In the genomic region with DNA sequence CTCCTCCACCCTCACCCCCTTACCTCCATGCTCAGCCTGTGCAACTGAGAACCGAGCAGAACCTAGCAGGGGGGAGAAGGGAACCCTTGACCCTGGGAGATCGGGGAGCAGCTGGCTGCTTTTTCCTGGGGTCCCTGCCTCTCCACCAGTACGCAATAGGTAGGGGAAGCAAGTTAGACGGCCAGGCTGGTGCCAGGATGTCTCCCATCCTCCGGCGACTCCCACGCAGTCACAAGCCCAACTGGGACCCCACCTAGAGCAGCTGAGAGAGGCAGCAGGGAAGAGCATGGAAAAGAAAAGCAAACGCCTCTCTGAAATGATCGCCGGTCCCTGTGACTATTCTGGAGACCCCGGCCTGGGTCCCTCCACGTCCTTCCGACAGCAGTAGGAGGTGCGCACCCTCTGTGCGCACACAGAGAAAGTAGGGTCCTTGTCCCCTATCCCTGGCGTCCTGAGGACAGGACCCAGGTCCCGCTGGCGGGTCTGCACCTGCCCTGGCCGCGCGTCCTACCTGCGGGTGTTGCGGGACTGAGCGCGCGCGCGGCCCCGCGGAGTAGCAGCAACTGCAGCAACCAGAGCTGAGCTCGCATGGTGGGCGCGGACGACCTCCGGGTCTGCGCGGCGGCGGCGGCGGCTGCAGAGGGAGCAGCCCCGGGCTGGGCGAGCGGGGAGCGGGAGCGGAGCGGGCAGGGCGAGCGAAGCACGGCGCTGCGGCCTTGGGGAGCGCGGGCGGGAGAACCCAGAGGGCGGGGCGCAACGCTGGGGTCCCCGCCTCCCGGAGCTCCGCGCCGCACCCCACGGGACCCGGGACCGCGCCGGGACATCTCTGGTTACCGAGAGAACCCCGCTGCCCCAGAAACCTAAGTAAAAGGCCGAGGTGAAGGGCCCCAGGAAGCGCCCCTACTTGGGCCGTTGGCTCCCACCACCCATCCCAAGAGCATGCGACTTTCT, we compare ENCODE assay signal across 7 mouse cellular contexts. TPM values are rescaled to one million over a fixed set of nuclear protein-coding genes. Genes with fewer than 3 reads are reported as not detected.
DNase-seq lines count a peak whose midpoint lies in the region; ATAC-seq and TF ChIP-seq lines count a peak whose summit lies in the region.

A gene (minus strand): TSS at position 718 of the 951 bp plus-strand sequence.

- DNase-seq in right cerebral cortex, postnatal 14 days, result peak; percentile 33
- DNase-seq in right cerebral cortex, postnatal 36 days (ENCODE audit: low spot score in 2 of 2), result no peak
- DNase-seq in midbrain, postnatal 0 days (ENCODE audit: low spot score), result no peak
- peak; percentile 42 for DNase-seq in urinary bladder, postnatal 25 days (ENCODE audit: low spot score)

- peak within 1 kb of the TSS; percentile 92 for H3K4me2 ChIP-seq in heart, embryonic 14.5 days (ENCODE audit: low read length)
- peak within 1 kb of the TSS; percentile 88 for H3K4me2 ChIP-seq in limb, embryonic 12.5 days
- peak within 1 kb of the TSS; percentile 79 for H3K4me2 ChIP-seq in midbrain, postnatal 0 days (ENCODE audit: low read depth, low read length, poor library complexity, severe bottlenecking)

- H3K9me3 ChIP-seq in heart, embryonic 14.5 days (ENCODE audit: control insufficient read depth, low read length), result no peaks in the 10 kb centered on the region
- H3K9me3 ChIP-seq in limb, embryonic 12.5 days, result no peaks in the 10 kb centered on the region
- H3K9me3 ChIP-seq in midbrain, postnatal 0 days (ENCODE audit: low read length), result no peaks in the 10 kb centered on the region

- H3K4me1 ChIP-seq in brown adipose tissue, adult 24 weeks (ENCODE audit: control insufficient read depth, insufficient read depth, insufficient read length, low read length), result peaks cover 2% of the 10 kb centered on the region; the same call in 1 of the 2 replicates
- H3K4me1 ChIP-seq in heart, embryonic 14.5 days (ENCODE audit: control insufficient read depth in 2 of 2, insufficient read depth in 2 of 2, low read length in 2 of 2), result peaks cover 9 to 22% of the 10 kb centered on the region in 2 experiments; a peak in 3 of 4 replicates
- peaks cover 23% of the 10 kb centered on the region for H3K4me1 ChIP-seq in limb, embryonic 12.5 days (replicated peaks)
- 0 out of 2 replicates have a peak, but pooled peaks cover 5% of the 10 kb centered on the region for H3K4me1 ChIP-seq in midbrain, postnatal 0 days (ENCODE audit: insufficient read depth, low read length)

- ATAC-seq in heart, embryonic 14.5 days (ENCODE audit: insufficient number of reproducible peaks, insufficient read depth, low FRiP score, low read depth), result no peak
- ATAC-seq in limb, embryonic 12.5 days (ENCODE audit: insufficient number of reproducible peaks, insufficient read depth, low FRiP score, low TSS enrichment, low read depth), result no peak
- no peak for ATAC-seq in midbrain, postnatal 0 days (ENCODE audit: low FRiP score)

- TF ChIP-seq CTCF in midbrain, postnatal 0 days (IDR thresholded peaks at IDR 0.05), result no peak

- peak within 1 kb of the TSS; percentile 57 for H3K9ac ChIP-seq in heart, embryonic 14.5 days (ENCODE audit: low read length)
- peak within 1 kb of the TSS; percentile 65 for H3K9ac ChIP-seq in limb, embryonic 12.5 days (replicated peaks)
- peak within 1 kb of the TSS; percentile 63 for H3K9ac ChIP-seq in midbrain, postnatal 0 days (replicated peaks; ENCODE audit: low read length, poor library complexity, severe bottlenecking)

- peaks cover 35% of the 10 kb centered on the region for H3K27me3 ChIP-seq in heart, embryonic 14.5 days (ENCODE audit: control insufficient read depth, insufficient read depth, low read length)
- H3K27me3 ChIP-seq in limb, embryonic 12.5 days, result peaks cover 53% of the 10 kb centered on the region
- peaks cover 8% of the 10 kb centered on the region for H3K27me3 ChIP-seq in midbrain, postnatal 0 days (ENCODE audit: insufficient read depth, low read length)

- H3K4me3 ChIP-seq in brown adipose tissue, adult 24 weeks (ENCODE audit: insufficient read depth, low read depth, low read length), result peak within 1 kb of the TSS; percentile 72
- H3K4me3 ChIP-seq in heart, embryonic 14.5 days (ENCODE audit: control insufficient read depth in 1 of 2, insufficient read depth in 1 of 2, low read depth in 1 of 2, low read length in 2 of 2), result peak within 1 kb of the TSS; percentile 42 to 95
- H3K4me3 ChIP-seq in limb, embryonic 12.5 days (replicated peaks), result peak within 1 kb of the TSS; percentile 90
- H3K4me3 ChIP-seq in midbrain, postnatal 0 days (ENCODE audit: low read depth, low read length), result peak within 1 kb of the TSS; percentile 72

- WGBS in heart, embryonic 14.5 days, result 3% methylated on average over 63 of the region's 74 CpGs
- 2% methylated on average over 72 of the region's 74 CpGs for WGBS in limb, embryonic 12.5 days
- 3% methylated on average over 67 of the region's 74 CpGs for WGBS in midbrain, postnatal 0 days

- H3K36me3 ChIP-seq in heart, embryonic 14.5 days (ENCODE audit: control insufficient read depth, insufficient read depth, low read length), result no peaks in the 10 kb centered on the region
- no peaks in the 10 kb centered on the region for H3K36me3 ChIP-seq in limb, embryonic 12.5 days
- no peaks in the 10 kb centered on the region for H3K36me3 ChIP-seq in midbrain, postnatal 0 days (ENCODE audit: insufficient read depth, low read length)

- H3K27ac ChIP-seq in brown adipose tissue, adult 24 weeks (replicated peaks; ENCODE audit: low read depth, low read length), result no peak within 1 kb of the TSS
- no peak within 1 kb of the TSS for H3K27ac ChIP-seq in heart, embryonic 14.5 days (replicated peaks in 1 of 2; ENCODE audit: control insufficient read depth in 1 of 2, insufficient read depth in 1 of 2, low read depth in 2 of 2, low read length in 2 of 2)
- no peak within 1 kb of the TSS for H3K27ac ChIP-seq in limb, embryonic 12.5 days
- no peak within 1 kb of the TSS for H3K27ac ChIP-seq in midbrain, postnatal 0 days (ENCODE audit: low read depth, low read length)

RNA-seq across cellular contexts. Expression of the gene that starts here (rescaled TPM):
- polyA plus RNA-seq in brown adipose tissue, adult 24 weeks (2012; ENCODE audit: insufficient read depth, insufficient read length, missing spikeins), result 0.38 and 0.55 TPM in 2 replicates
- 0.43 and 0.66 TPM in 2 replicates for polyA plus RNA-seq in heart, embryonic 14.5 days (2014; fragmentation: Nextera tagmentation; extraction: Ambion mirVana)
- 0.12 TPM in 1 of 2 replicates, not detected in the other for polyA plus RNA-seq in limb, embryonic 12.5 days (2016; fragmentation: Nextera tagmentation; extraction: Ambion mirVana)
- 2.4 and 3.1 TPM in 2 replicates for total RNA-seq in midbrain, postnatal 0 days (2014; rRNA removed)
- 4.9 and 5.6 TPM in 2 replicates for polyA plus RNA-seq in midbrain, postnatal 0 days (2015; fragmentation: Nextera tagmentation; extraction: Ambion mirVana)

Comparison
In these comparisons a context has a peak if more than half of its experiments do, and no peak if none do; other contexts are left out.
1. DNase-seq: peak in right cerebral cortex, postnatal 14 days (single experiment) and urinary bladder, postnatal 25 days (single experiment); none in right cerebral cortex, postnatal 36 days (0 of 2) and midbrain, postnatal 0 days (single experiment).
2. Peak in every context shown above with its lines, with median percentiles within 50 percentile points of each other: H3K4me3 ChIP-seq, H3K4me2 ChIP-seq and H3K9ac ChIP-seq.